Mouse (Mus musculus): ENCODE results near the gene Thap7. TPM values are rescaled to one million over a fixed set of nuclear protein-coding genes. Genes with fewer than 3 reads are reported as not detected.

Thap7 gene
- total and polyA plus RNA-seq, 2 experiments from 2014 or later, result 28.8 to 49.2 TPM

- 8% methylated on average over 18 of the region's 18 CpGs for WGBS
- ATAC-seq (ENCODE audit: insufficient read depth, low read depth) (peak; percentile 70), DNase-seq (ENCODE audit: low spot score) (peak; percentile 69)
- Histone ChIP-seq H3K4me3 (ENCODE audit: low read depth, low read length) (peak overlapping the region; percentile 10), H3K4me1 (ENCODE audit: control insufficient read depth, insufficient read depth) (peaks cover 21% of the 10 kb centered on the region), H3K9me3 (replicated peaks; ENCODE audit: control insufficient read depth, low read length) (no peaks in the 10 kb centered on the region), H3K9ac (replicated peaks; ENCODE audit: low read depth, low read length) (0 out of 2 replicates have a peak overlapping the region, but pooled peaks have one; percentile 5), H3K36me3 (replicated peaks; ENCODE audit: control insufficient read depth, insufficient read depth, low read length) (no peaks in the 10 kb centered on the region), H3K4me2 (ENCODE audit: low read depth, low read length) (peak overlapping the region; percentile 49), H3K27me3 (ENCODE audit: control insufficient read depth, insufficient read depth, low read length) (no peaks in the 10 kb centered on the region), H3K27ac (ENCODE audit: low read depth) (peak overlapping the region; percentile 28; the same call in 1 of the 2 replicates)
- TF ChIP-seq EP300 (IDR thresholded peaks at IDR 0.05; ENCODE audit: low read depth) (no peak), CTCF (IDR thresholded peaks at IDR 0.05; ENCODE audit: low read depth) (no peak)
Measured at GRCm38 (mm10) chr16:17553910-17554685, 23.2 kb upstream of the Thap7 start.

GRCm38 (mm10) chr16:17552837-17553236 lies 21.9 kb upstream of the Thap7 start:
- no peak overlapping the region for H3K4me3 ChIP-seq (ENCODE audit: low read depth, low read length)
- H3K9me3 ChIP-seq (replicated peaks; ENCODE audit: control insufficient read depth, low read length), result no peaks in the 10 kb centered on the region
- H3K36me3 ChIP-seq (replicated peaks; ENCODE audit: control insufficient read depth, insufficient read depth, low read length), result no peaks in the 10 kb centered on the region
- no peak for ATAC-seq (ENCODE audit: insufficient read depth, low read depth)
- H3K27me3 ChIP-seq (ENCODE audit: control insufficient read depth, insufficient read depth, low read length), result no peaks in the 10 kb centered on the region
- no peak overlapping the region for H3K4me2 ChIP-seq (ENCODE audit: low read depth, low read length)
- WGBS, result 69% methylated on average over 7 of the region's 7 CpGs
- H3K4me1 ChIP-seq (ENCODE audit: control insufficient read depth, insufficient read depth), result peaks cover 17% of the 10 kb centered on the region
- no peak overlapping the region for H3K27ac ChIP-seq (ENCODE audit: low read depth)
- TF ChIP-seq EP300 (IDR thresholded peaks at IDR 0.05; ENCODE audit: low read depth), result no peak
- no peak for TF ChIP-seq CTCF (IDR thresholded peaks at IDR 0.05; ENCODE audit: low read depth)
- DNase-seq (ENCODE audit: low spot score), result no peak
- no peak overlapping the region for H3K9ac ChIP-seq (replicated peaks; ENCODE audit: low read depth, low read length)

GRCm38 (mm10) chr16:17542632-17543031 lies 11.7 kb upstream of the Thap7 start:
- H3K9me3 ChIP-seq (replicated peaks; ENCODE audit: control insufficient read depth, low read length), result no peaks in the 10 kb centered on the region
- H3K9ac ChIP-seq (replicated peaks; ENCODE audit: low read depth, low read length), result no peak overlapping the region
- no peak overlapping the region for H3K27ac ChIP-seq (ENCODE audit: low read depth)
- TF ChIP-seq EP300 (IDR thresholded peaks at IDR 0.05; ENCODE audit: low read depth) (no peak), CTCF (IDR thresholded peaks at IDR 0.05; ENCODE audit: low read depth) (no peak)
- no peak for DNase-seq (ENCODE audit: low spot score)
- WGBS, result 64% methylated on average over 2 of the region's 2 CpGs
- H3K27me3 ChIP-seq (ENCODE audit: control insufficient read depth, insufficient read depth, low read length), result 0 out of 2 replicates have a peak, but pooled peaks cover 8% of the 10 kb centered on the region
- no peak overlapping the region for H3K4me2 ChIP-seq (ENCODE audit: low read depth, low read length)
- ATAC-seq (ENCODE audit: insufficient read depth, low read depth), result no peak
- no peaks in the 10 kb centered on the region for H3K4me1 ChIP-seq (ENCODE audit: control insufficient read depth, insufficient read depth)
- no peaks in the 10 kb centered on the region for H3K36me3 ChIP-seq (replicated peaks; ENCODE audit: control insufficient read depth, insufficient read depth, low read length)
- H3K4me3 ChIP-seq (ENCODE audit: low read depth, low read length), result no peak overlapping the region

GRCm38 (mm10) chr16:17536584-17536983 lies 5.6 kb upstream of the Thap7 start:
- no peak for TF ChIP-seq CTCF (IDR thresholded peaks at IDR 0.05; ENCODE audit: low read depth)
- TF ChIP-seq EP300 (IDR thresholded peaks at IDR 0.05; ENCODE audit: low read depth), result no peak
- WGBS, result 82% methylated on average over 3 of the region's 3 CpGs
- no peak overlapping the region for H3K4me3 ChIP-seq (ENCODE audit: low read depth, low read length)
- ATAC-seq (ENCODE audit: insufficient read depth, low read depth), result no peak
- H3K27ac ChIP-seq (ENCODE audit: low read depth), result no peak overlapping the region
- H3K36me3 ChIP-seq (replicated peaks; ENCODE audit: control insufficient read depth, insufficient read depth, low read length), result no peaks in the 10 kb centered on the region
- no peaks in the 10 kb centered on the region for H3K9me3 ChIP-seq (replicated peaks; ENCODE audit: control insufficient read depth, low read length)
- H3K4me2 ChIP-seq (ENCODE audit: low read depth, low read length), result no peak overlapping the region
- H3K4me1 ChIP-seq (ENCODE audit: control insufficient read depth, insufficient read depth), result peaks cover 2% of the 10 kb centered on the region; the same call in 1 of the 2 replicates
- no peak for DNase-seq (ENCODE audit: low spot score)
- 0 out of 2 replicates have a peak, but pooled peaks cover 8% of the 10 kb centered on the region for H3K27me3 ChIP-seq (ENCODE audit: control insufficient read depth, insufficient read depth, low read length)
- H3K9ac ChIP-seq (replicated peaks; ENCODE audit: low read depth, low read length), result no peak overlapping the region

GRCm38 (mm10) chr16:17532676-17533329 lies 1.9 kb upstream of the Thap7 start:
- 61% methylated on average over 14 of the region's 14 CpGs for WGBS
- H3K4me3 ChIP-seq (ENCODE audit: low read depth, low read length), result no peak overlapping the region

More at GRCm38 (mm10) chr16:17532676-17533329, 1.9 kb upstream of the Thap7 start:
- Histone ChIP-seq H3K27me3 (ENCODE audit: control insufficient read depth, insufficient read depth, low read length) (no peaks in the 10 kb centered on the region), H3K9ac (replicated peaks; ENCODE audit: low read depth, low read length) (no peak overlapping the region), H3K4me1 (ENCODE audit: control insufficient read depth, insufficient read depth) (peaks cover 12% of the 10 kb centered on the region), H3K4me2 (ENCODE audit: low read depth, low read length) (no peak overlapping the region), H3K9me3 (replicated peaks; ENCODE audit: control insufficient read depth, low read length) (no peaks in the 10 kb centered on the region), H3K36me3 (replicated peaks; ENCODE audit: control insufficient read depth, insufficient read depth, low read length) (peaks cover 9% of the 10 kb centered on the region), H3K27ac (ENCODE audit: low read depth) (no peak overlapping the region)
- no peak for DNase-seq (ENCODE audit: low spot score)
- TF ChIP-seq EP300 (IDR thresholded peaks at IDR 0.05; ENCODE audit: low read depth) (no peak), CTCF (IDR thresholded peaks at IDR 0.05; ENCODE audit: low read depth) (no peak)
- ATAC-seq (ENCODE audit: insufficient read depth, low read depth), result no peak

Data from heart, postnatal 0 days (tissue).